Mouse (Mus musculus) ES-Bruce4 (cell line): ENCODE measurements around the gene Sox8.

ENCODE experiments used
- CTCF ChIP-seq: IDR thresholded peaks from one replicate; pipeline ENCODE4 v1.8.1; 2011; ENCODE audit warnings: low read depth, low read length
- EP300 ChIP-seq: IDR thresholded peaks from 2 replicates; pipeline ENCODE4 v1.6.1; 2011; ENCODE audit warnings: low read depth, low read length; ENCODE audit not compliant: insufficient read depth
- POLR2A ChIP-seq: IDR thresholded peaks from one replicate; pipeline ENCODE4 v1.8.1; 2011; ENCODE audit warnings: low read length; ENCODE audit not compliant: insufficient read depth

DNA sequence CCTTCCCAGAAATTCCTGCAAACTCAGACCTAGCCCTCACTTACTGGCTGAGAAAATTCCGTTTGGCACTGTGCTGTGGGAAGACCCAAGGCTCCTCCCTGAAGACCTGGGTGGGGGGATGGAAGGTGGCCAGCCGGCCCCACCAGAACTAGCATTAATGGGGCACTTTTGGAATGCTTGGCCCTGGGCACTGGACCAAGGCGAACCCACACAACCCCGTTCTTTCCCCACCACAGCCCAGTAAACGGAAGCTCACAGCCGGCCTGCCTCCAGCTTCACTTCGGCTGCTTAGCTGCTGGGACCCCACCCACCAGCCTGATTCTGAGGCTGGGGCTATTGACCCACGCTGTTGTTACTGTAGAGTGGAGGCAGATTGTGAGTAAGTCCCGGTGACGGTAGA, 2.3 kb downstream of the Sox8 start:
- TF ChIP-seq CTCF (no peak), POLR2A (no peak), EP300 (no peak)
